Mouse (Mus musculus): ENCODE measurements around the gene Pyroxd2. TPM values are rescaled to one million over a fixed set of nuclear protein-coding genes. Genes with fewer than 3 reads are reported as not detected.

Gene Pyroxd2
- polyA plus RNA-seq, 1 experiment from 2014 or later: 0.71 TPM

- no peak for DNase-seq (ENCODE audit: low spot score)
- ATAC-seq (ENCODE audit: insufficient number of reproducible peaks, low FRiP score, low TSS enrichment, low read depth): no peak
- Histone ChIP-seq H3K27ac (replicated peaks; ENCODE audit: low read depth, low read length) (no peak overlapping the region), H3K4me1 (ENCODE audit: control insufficient read depth, insufficient read depth, low read length) (peaks cover 7% of the 10 kb centered on the region; the same call in 1 of the 2 replicates), H3K36me3 (ENCODE audit: control insufficient read depth, insufficient read depth, low read length) (no peaks in the 10 kb centered on the region), H3K4me2 (ENCODE audit: low read depth, severe bottlenecking) (no peak overlapping the region), H3K27me3 (ENCODE audit: control insufficient read depth, insufficient read depth, low read length) (no peaks in the 10 kb centered on the region), H3K4me3 (ENCODE audit: low read depth, low read length) (no peak overlapping the region), H3K9ac (ENCODE audit: low read length) (no peak overlapping the region), H3K9me3 (ENCODE audit: control insufficient read depth, low read length) (no peaks in the 10 kb centered on the region)
- 76% methylated on average over 15 of the region's 15 CpGs for WGBS
These were observed 2.7 kb upstream of the Pyroxd2 start for GRCm38 (mm10) chr19:42755148-42755870.

GRCm38 (mm10) chr19:42753141-42753917 lies 754 bp upstream of the Pyroxd2 start:
- Histone ChIP-seq H3K4me1 (ENCODE audit: control insufficient read depth, insufficient read depth, low read length) (peaks cover 7% of the 10 kb centered on the region; the same call in 1 of the 2 replicates), H3K9ac (ENCODE audit: low read length) (no peak overlapping the region), H3K27me3 (ENCODE audit: control insufficient read depth, insufficient read depth, low read length) (no peaks in the 10 kb centered on the region), H3K9me3 (ENCODE audit: control insufficient read depth, low read length) (no peaks in the 10 kb centered on the region), H3K4me3 (ENCODE audit: low read depth, low read length) (no peak overlapping the region), H3K36me3 (ENCODE audit: control insufficient read depth, insufficient read depth, low read length) (no peaks in the 10 kb centered on the region), H3K27ac (replicated peaks; ENCODE audit: low read depth, low read length) (no peak overlapping the region), H3K4me2 (ENCODE audit: low read depth, severe bottlenecking) (peak overlapping the region; percentile 58; the same call in 1 of the 2 replicates)
- WGBS: 48% methylated on average over 10 of the region's 11 CpGs
- peak; percentile 24; the same call in 1 of the 2 replicates for ATAC-seq (ENCODE audit: insufficient number of reproducible peaks, low FRiP score, low TSS enrichment, low read depth)
- DNase-seq (ENCODE audit: low spot score): peak; percentile 40

- Histone ChIP-seq H3K27me3 (ENCODE audit: control insufficient read depth, insufficient read depth, low read length) (no peaks in the 10 kb centered on the region), H3K9ac (ENCODE audit: low read length) (no peak overlapping the region), H3K36me3 (ENCODE audit: control insufficient read depth, insufficient read depth, low read length) (no peaks in the 10 kb centered on the region), H3K4me2 (ENCODE audit: low read depth, severe bottlenecking) (no peak overlapping the region), H3K27ac (replicated peaks; ENCODE audit: low read depth, low read length) (no peak overlapping the region), H3K9me3 (ENCODE audit: control insufficient read depth, low read length) (no peaks in the 10 kb centered on the region), H3K4me3 (ENCODE audit: low read depth, low read length) (no peak overlapping the region), H3K4me1 (ENCODE audit: control insufficient read depth, insufficient read depth, low read length) (peaks cover 7% of the 10 kb centered on the region; the same call in 1 of the 2 replicates)
- ATAC-seq (ENCODE audit: insufficient number of reproducible peaks, low FRiP score, low TSS enrichment, low read depth) (no peak), DNase-seq (ENCODE audit: low spot score) (no peak)
- WGBS: 71% methylated on average over 11 of the region's 11 CpGs
These were observed 2.4 kb downstream of the Pyroxd2 start for GRCm38 (mm10) chr19:42750196-42750595.

- H3K36me3 ChIP-seq (ENCODE audit: control insufficient read depth, insufficient read depth, low read length): no peaks in the 10 kb centered on the region
- H3K4me2 ChIP-seq (ENCODE audit: low read depth, severe bottlenecking): no peak overlapping the region
- H3K9ac ChIP-seq (ENCODE audit: low read length): no peak overlapping the region
- H3K27ac ChIP-seq (replicated peaks; ENCODE audit: low read depth, low read length): no peak overlapping the region
- H3K4me3 ChIP-seq (ENCODE audit: low read depth, low read length): no peak overlapping the region
- ATAC-seq (ENCODE audit: insufficient number of reproducible peaks, low FRiP score, low TSS enrichment, low read depth) (no peak), DNase-seq (ENCODE audit: low spot score) (no peak)
- no peaks in the 10 kb centered on the region for H3K4me1 ChIP-seq (ENCODE audit: control insufficient read depth, insufficient read depth, low read length)
- WGBS: 92% methylated on average over 8 of the region's 8 CpGs
- no peaks in the 10 kb centered on the region for H3K27me3 ChIP-seq (ENCODE audit: control insufficient read depth, insufficient read depth, low read length)
- H3K9me3 ChIP-seq (ENCODE audit: control insufficient read depth, low read length): no peaks in the 10 kb centered on the region
These were observed 5.9 kb downstream of the Pyroxd2 start for GRCm38 (mm10) chr19:42746702-42747101.

GRCm38 (mm10) chr19:42745869-42746224 lies 6.7 kb downstream of the Pyroxd2 start:
- no peaks in the 10 kb centered on the region for H3K9me3 ChIP-seq (ENCODE audit: control insufficient read depth, low read length)
- H3K27me3 ChIP-seq (ENCODE audit: control insufficient read depth, insufficient read depth, low read length): no peaks in the 10 kb centered on the region
- H3K4me3 ChIP-seq (ENCODE audit: low read depth, low read length): no peak overlapping the region
- no peaks in the 10 kb centered on the region for H3K36me3 ChIP-seq (ENCODE audit: control insufficient read depth, insufficient read depth, low read length)
- no peak overlapping the region for H3K27ac ChIP-seq (replicated peaks; ENCODE audit: low read depth, low read length)
- no peak for DNase-seq (ENCODE audit: low spot score)
- H3K4me1 ChIP-seq (ENCODE audit: control insufficient read depth, insufficient read depth, low read length): no peaks in the 10 kb centered on the region
- ATAC-seq (ENCODE audit: insufficient number of reproducible peaks, low FRiP score, low TSS enrichment, low read depth): no peak
- no peak overlapping the region for H3K9ac ChIP-seq (ENCODE audit: low read length)
- WGBS: 68% methylated on average over 4 of the region's 4 CpGs
- no peak overlapping the region for H3K4me2 ChIP-seq (ENCODE audit: low read depth, severe bottlenecking)

GRCm38 (mm10) chr19:42745084-42745868 lies 7.3 kb downstream of the Pyroxd2 start:
- Histone ChIP-seq H3K4me1 (ENCODE audit: control insufficient read depth, insufficient read depth, low read length) (no peaks in the 10 kb centered on the region), H3K9me3 (ENCODE audit: control insufficient read depth, low read length) (no peaks in the 10 kb centered on the region), H3K4me3 (ENCODE audit: low read depth, low read length) (no peak overlapping the region), H3K9ac (ENCODE audit: low read length) (no peak overlapping the region), H3K4me2 (ENCODE audit: low read depth, severe bottlenecking) (no peak overlapping the region), H3K36me3 (ENCODE audit: control insufficient read depth, insufficient read depth, low read length) (no peaks in the 10 kb centered on the region), H3K27me3 (ENCODE audit: control insufficient read depth, insufficient read depth, low read length) (no peaks in the 10 kb centered on the region), H3K27ac (replicated peaks; ENCODE audit: low read depth, low read length) (no peak overlapping the region)
- WGBS: 62% methylated on average over 9 of the region's 9 CpGs
- no peak for ATAC-seq (ENCODE audit: insufficient number of reproducible peaks, low FRiP score, low TSS enrichment, low read depth)
- DNase-seq (ENCODE audit: low spot score): no peak

- 42% methylated on average over 4 of the region's 4 CpGs for WGBS
- no peaks in the 10 kb centered on the region for H3K9me3 ChIP-seq (ENCODE audit: control insufficient read depth, low read length)
- no peaks in the 10 kb centered on the region for H3K36me3 ChIP-seq (ENCODE audit: control insufficient read depth, insufficient read depth, low read length)
- H3K27me3 ChIP-seq (ENCODE audit: control insufficient read depth, insufficient read depth, low read length): no peaks in the 10 kb centered on the region
- no peak for ATAC-seq (ENCODE audit: insufficient number of reproducible peaks, low FRiP score, low TSS enrichment, low read depth)
- no peak overlapping the region for H3K4me2 ChIP-seq (ENCODE audit: low read depth, severe bottlenecking)
- H3K9ac ChIP-seq (ENCODE audit: low read length): no peak overlapping the region
- no peak overlapping the region for H3K27ac ChIP-seq (replicated peaks; ENCODE audit: low read depth, low read length)
- no peak overlapping the region for H3K4me3 ChIP-seq (ENCODE audit: low read depth, low read length)
- DNase-seq (ENCODE audit: low spot score): peak; percentile 67
- no peaks in the 10 kb centered on the region for H3K4me1 ChIP-seq (ENCODE audit: control insufficient read depth, insufficient read depth, low read length)
These were observed 8.4 kb downstream of the Pyroxd2 start for GRCm38 (mm10) chr19:42744162-42744586.

- Histone ChIP-seq H3K36me3 (ENCODE audit: control insufficient read depth, insufficient read depth, low read length) (no peaks in the 10 kb centered on the region), H3K27ac (replicated peaks; ENCODE audit: low read depth, low read length) (no peak overlapping the region), H3K4me1 (ENCODE audit: control insufficient read depth, insufficient read depth, low read length) (no peaks in the 10 kb centered on the region), H3K9ac (ENCODE audit: low read length) (no peak overlapping the region; the same call in 1 of the 2 replicates), H3K27me3 (ENCODE audit: control insufficient read depth, insufficient read depth, low read length) (no peaks in the 10 kb centered on the region), H3K4me2 (ENCODE audit: low read depth, severe bottlenecking) (no peak overlapping the region), H3K9me3 (ENCODE audit: control insufficient read depth, low read length) (no peaks in the 10 kb centered on the region), H3K4me3 (ENCODE audit: low read depth, low read length) (no peak overlapping the region)
- DNase-seq (ENCODE audit: low spot score): no peak
- WGBS: 87% methylated on average over 16 of the region's 16 CpGs
- no peak for ATAC-seq (ENCODE audit: insufficient number of reproducible peaks, low FRiP score, low TSS enrichment, low read depth)
These were observed 9.3 kb downstream of the Pyroxd2 start for GRCm38 (mm10) chr19:42743261-42743660.

Measured in limb, embryonic 11.5 days (tissue).